Mouse (Mus musculus) CH12.LX (cell line): ENCODE results near the gene Coa7. TPM values are rescaled to one million over a fixed set of nuclear protein-coding genes. Genes with fewer than 3 reads are reported as not detected.
A peak's percentile ranks its signal among the peaks of the same experiment; 100 is the strongest.

Experiments used
- DNase-seq: peaks from one replicate; pipeline ENCODE4 v3.0.0-alpha.2; 2013; ENCODE audit errors: extremely low read depth
- H3K27ac ChIP-seq: 2 replicates; pipeline ENCODE4 v1.5.1; 2012; ENCODE audit warnings: low read depth, mild to moderate bottlenecking, control low read depth, moderate library complexity; ENCODE audit not compliant: insufficient read depth
- H3K27me3 ChIP-seq: replicated peaks from 2 replicates; pipeline ENCODE3; 2012; ENCODE audit warnings: inconsistent platforms
- H3K36me3 ChIP-seq, 2 experiments: replicated peaks in 1 of 2; 2 replicates each; pipeline versions ENCODE3 to v1.6.1; 2012; ENCODE audit warnings: inconsistent platforms in 1 of 2, low read length in 1 of 2, mild to moderate bottlenecking in 1 of 2, mixed read lengths in 1 of 2, moderate library complexity in 1 of 2; ENCODE audit not compliant: control insufficient read depth in 1 of 2, insufficient read depth in 1 of 2
- H3K4me1 ChIP-seq, 2 experiments: 2 replicates each; pipeline ENCODE4 v1.6.1; 2012; ENCODE audit warnings: inconsistent platforms in 1 of 2, moderate library complexity in 1 of 2; ENCODE audit not compliant: insufficient read depth in 2 of 2, control insufficient read depth in 1 of 2
- H3K4me2 ChIP-seq: 2 replicates; pipeline ENCODE4 v1.6.1; 2012; ENCODE audit warnings: low read depth, mild to moderate bottlenecking, control low read depth; ENCODE audit not compliant: poor library complexity, insufficient read depth, severe bottlenecking
- H3K4me3 ChIP-seq, 3 experiments: fragments of 150-350 bp in 1 of 3; sonication (generic) in 1 of 3; replicated peaks in 1 of 3; 2 replicates each; pipeline versions ENCODE3 to v1.5.1; 2011 to 2012; ENCODE audit warnings: low read depth in 2 of 3, low read length in 2 of 3, mild to moderate bottlenecking in 2 of 3, moderate library complexity in 2 of 3, control low read depth in 1 of 3, improper control_type of control experiment in 1 of 3, inconsistent platforms in 1 of 3, mixed read lengths in 1 of 3; ENCODE audit not compliant: poor library complexity in 1 of 3
- H3K79me2 ChIP-seq: replicated peaks from 2 replicates; pipeline ENCODE4 v1.6.1; 2012; ENCODE audit warnings: mild to moderate bottlenecking, moderate library complexity; ENCODE audit not compliant: control insufficient read depth, poor library complexity, insufficient read depth, severe bottlenecking; ENCODE audit errors: extremely low read depth
- H3K9ac ChIP-seq: 2 replicates; pipeline ENCODE4 v1.6.1; 2012; ENCODE audit warnings: low read depth, mild to moderate bottlenecking, control low read depth, moderate library complexity; ENCODE audit not compliant: insufficient read depth
- H3K9me3 ChIP-seq: replicated peaks from 2 replicates; pipeline ENCODE3; 2012; ENCODE audit warnings: low read length, inconsistent platforms, mixed read lengths
- BHLHE40 ChIP-seq: IDR thresholded peaks from 2 replicates; pipeline ENCODE4 v1.6.1; 2011; ENCODE audit warnings: mild to moderate bottlenecking, low read depth, low read length, improper control_type of control experiment
- CHD1 ChIP-seq: IDR thresholded peaks from 2 replicates; pipeline ENCODE4 v1.6.1; 2012; ENCODE audit warnings: low read depth, low read length, improper control_type of control experiment, inconsistent platforms
- CHD2 ChIP-seq: IDR thresholded peaks from 2 replicates; pipeline ENCODE4 v1.6.1; 2011; ENCODE audit warnings: low read length, improper control_type of control experiment
- CTCF ChIP-seq, 2 experiments: IDR thresholded peaks in 1 of 2; conservative IDR thresholded peaks in 1 of 2; 2 replicates each; pipeline ENCODE4 v1.5.1; 2011 to 2012; ENCODE audit warnings: low read depth in 2 of 2, low read length in 2 of 2, improper control_type of control experiment in 1 of 2, inconsistent platforms in 1 of 2, mild to moderate bottlenecking in 1 of 2, moderate library complexity in 1 of 2
- E2F4 ChIP-seq: IDR thresholded peaks from 2 replicates; pipeline ENCODE4 v1.6.1; 2011; ENCODE audit warnings: low read depth, low read length, improper control_type of control experiment; ENCODE audit not compliant: insufficient replicate concordance
- ELF1 ChIP-seq: IDR thresholded peaks from 2 replicates; pipeline ENCODE4 v1.6.1; 2014; ENCODE audit warnings: low read depth, mild to moderate bottlenecking, inconsistent platforms, low read length, improper control_type of control experiment
- EP300 ChIP-seq: IDR thresholded peaks from 2 replicates; pipeline ENCODE4 v1.6.1; 2011; ENCODE audit warnings: low read length, improper control_type of control experiment
- ETS1 ChIP-seq: conservative IDR thresholded peaks from 2 replicates; pipeline ENCODE4 v1.6.1; 2012; ENCODE audit warnings: low read depth, mild to moderate bottlenecking, inconsistent platforms, low read length, improper control_type of control experiment, moderate library complexity
- GABPA ChIP-seq: IDR thresholded peaks from 2 replicates; pipeline ENCODE4 v1.6.1; 2012; ENCODE audit warnings: low read depth, low read length, improper control_type of control experiment, inconsistent platforms; ENCODE audit not compliant: insufficient replicate concordance
- HCFC1 ChIP-seq: IDR thresholded peaks from 2 replicates; pipeline ENCODE4 v1.6.1; 2012; ENCODE audit warnings: low read depth, mild to moderate bottlenecking, inconsistent platforms, low read length, improper control_type of control experiment
- IRF4 ChIP-seq: IDR thresholded peaks from 2 replicates; pipeline ENCODE4 v1.6.1; 2014; ENCODE audit warnings: low read depth, mild to moderate bottlenecking, inconsistent platforms, low read length, improper control_type of control experiment
- JUN ChIP-seq: IDR thresholded peaks from 2 replicates; pipeline ENCODE4 v1.6.1; 2011; ENCODE audit warnings: low read depth, mild to moderate bottlenecking, low read length, improper control_type of control experiment, moderate library complexity; ENCODE audit not compliant: insufficient read depth
- JUND ChIP-seq: conservative IDR thresholded peaks from 2 replicates; pipeline ENCODE4 v1.6.1; 2011; ENCODE audit warnings: low read depth, low read length, improper control_type of control experiment
- KAT2A ChIP-seq: IDR thresholded peaks from 2 replicates; pipeline ENCODE4 v1.6.1; 2012; ENCODE audit warnings: low read length, improper control_type of control experiment, inconsistent platforms; ENCODE audit not compliant: insufficient replicate concordance
- MAFK ChIP-seq: IDR thresholded peaks from 2 replicates; pipeline ENCODE4 v1.6.1; 2011; ENCODE audit warnings: low read length, improper control_type of control experiment; ENCODE audit not compliant: insufficient replicate concordance
- MAX ChIP-seq: IDR thresholded peaks from 2 replicates; pipeline ENCODE4 v1.6.1; 2011; ENCODE audit warnings: low read length, improper control_type of control experiment
- MAZ ChIP-seq: IDR thresholded peaks from 2 replicates; pipeline ENCODE4 v1.6.1; 2012; ENCODE audit warnings: low read depth, mild to moderate bottlenecking, inconsistent platforms, low read length, improper control_type of control experiment, moderate library complexity
- MEF2A ChIP-seq: IDR thresholded peaks from 2 replicates; pipeline ENCODE4 v1.6.1; 2014; ENCODE audit warnings: low read depth, mild to moderate bottlenecking, inconsistent platforms, low read length, improper control_type of control experiment, borderline replicate concordance
- MXI1 ChIP-seq: IDR thresholded peaks from 2 replicates; pipeline ENCODE4 v1.6.1; 2011; ENCODE audit warnings: mild to moderate bottlenecking, low read depth, low read length, improper control_type of control experiment
- MYC ChIP-seq: IDR thresholded peaks from 2 replicates; pipeline ENCODE4 v1.6.1; 2011; ENCODE audit warnings: low read depth, mild to moderate bottlenecking, improper control_type of control experiment, low read length
- NELFE ChIP-seq: IDR thresholded peaks from 2 replicates; pipeline ENCODE4 v1.6.1; 2011; ENCODE audit warnings: low read depth, low read length, improper control_type of control experiment
- NRF1 ChIP-seq: IDR thresholded peaks from 2 replicates; pipeline ENCODE4 v1.6.1; 2014; ENCODE audit warnings: low read depth, mild to moderate bottlenecking, inconsistent platforms, low read length, improper control_type of control experiment, moderate library complexity
- PAX5 ChIP-seq: IDR thresholded peaks from 2 replicates; pipeline ENCODE4 v1.6.1; 2012; ENCODE audit warnings: low read length, inconsistent platforms, mixed read lengths
- POLR2A ChIP-seq: IDR thresholded peaks from 2 replicates; pipeline ENCODE4 v1.6.1; 2011; ENCODE audit warnings: low read depth, mild to moderate bottlenecking, improper control_type of control experiment, low read length
- POLR2AphosphoS2 ChIP-seq: IDR thresholded peaks from 2 replicates; pipeline ENCODE4 v1.6.1; 2011; ENCODE audit warnings: low read depth, low read length, improper control_type of control experiment
- RAD21 ChIP-seq: IDR thresholded peaks from 2 replicates; pipeline ENCODE4 v1.6.1; 2011; ENCODE audit warnings: low read depth, mild to moderate bottlenecking, low read length, improper control_type of control experiment, moderate library complexity
- RCOR1 ChIP-seq: conservative IDR thresholded peaks from 2 replicates; pipeline ENCODE4 v1.6.1; 2012; ENCODE audit warnings: low read depth, mild to moderate bottlenecking, inconsistent platforms, low read length, improper control_type of control experiment
- SIN3A ChIP-seq: IDR thresholded peaks from 2 replicates; pipeline ENCODE4 v1.6.1; 2012; ENCODE audit warnings: low read length, improper control_type of control experiment, inconsistent platforms
- SMC3 ChIP-seq: IDR thresholded peaks from 2 replicates; pipeline ENCODE4 v1.6.1; 2011; ENCODE audit warnings: low read depth, low read length, improper control_type of control experiment
- TBP ChIP-seq: conservative IDR thresholded peaks from 2 replicates; pipeline ENCODE4 v1.6.1; 2011; ENCODE audit warnings: low read depth, low read length, improper control_type of control experiment
- TCF12 ChIP-seq: IDR thresholded peaks from 2 replicates; pipeline ENCODE4 v1.6.1; 2014; ENCODE audit warnings: low read depth, mild to moderate bottlenecking, inconsistent platforms, low read length, improper control_type of control experiment
- UBTF ChIP-seq: IDR thresholded peaks from 2 replicates; pipeline ENCODE4 v1.6.1; 2012; ENCODE audit warnings: low read depth, mild to moderate bottlenecking, inconsistent platforms, low read length, improper control_type of control experiment, moderate library complexity
- USF1 ChIP-seq: IDR thresholded peaks from 2 replicates; pipeline ENCODE4 v1.6.1; 2014; ENCODE audit warnings: low read depth, mild to moderate bottlenecking, inconsistent platforms, low read length, improper control_type of control experiment
- USF2 ChIP-seq: conservative IDR thresholded peaks from 2 replicates; pipeline ENCODE4 v1.6.1; 2011; ENCODE audit warnings: low read depth, low read length, improper control_type of control experiment
- ZC3H11A ChIP-seq: IDR thresholded peaks from 2 replicates; pipeline ENCODE4 v1.6.1; 2012; ENCODE audit warnings: low read depth, mild to moderate bottlenecking, inconsistent platforms, low read length, improper control_type of control experiment
- ZKSCAN1 ChIP-seq: IDR thresholded peaks from 2 replicates; pipeline ENCODE4 v1.6.1; 2012; ENCODE audit warnings: low read depth, inconsistent platforms, low read length, improper control_type of control experiment, borderline replicate concordance
- ZMIZ1 ChIP-seq: IDR thresholded peaks from 2 replicates; pipeline ENCODE4 v1.6.1; 2012; ENCODE audit warnings: low read depth, mild to moderate bottlenecking, inconsistent platforms, low read length, improper control_type of control experiment
- ZNF384 ChIP-seq: IDR thresholded peaks from 2 replicates; pipeline ENCODE4 v1.6.1; 2012; ENCODE audit warnings: low read depth, low read length, improper control_type of control experiment, inconsistent platforms
- dilution Hi-C: fragments of 300-500 bp; cut with MboI; formaldehyde crosslinking; loops from 2 replicates; pipeline ENCODE4 v1.14.3; 2020; ENCODE audit warnings: low sequenced_read_pairs; ENCODE audit not compliant: extremely low pct_unique_long_range_greater_than_20kb, extremely low pct_ligation_motif_present
- in situ Hi-C: fragments of 300-500 bp; cut with MboI; formaldehyde crosslinking; loops from 3 replicates; pipeline ENCODE4 v1.14.3; 2019; ENCODE audit warnings: low sequenced_read_pairs, low pct_ligation_motif_present, low pct_unique_long_range_greater_than_20kb, mixed read lengths
- polyA plus RNA-seq: library from polyadenylated mRNA; unstranded; fragments of >175 nt; gene quantifications from 2 replicates; pipeline ENCODE4 v1.2.1, GENCODE M21; 2012; ENCODE audit warnings: low read depth; ENCODE audit not compliant: insufficient read length
- total RNA-seq, 2 experiments: library from RNA; depleted of rRNA; stranded (reverse); fragments of 300-350 nt in 1 of 2; fragments of >200 nt in 1 of 2; gene quantifications; 2 replicates each; pipeline ENCODE4 v1.2.3; 2012 to 2014

Gene Coa7
- total and polyA plus RNA-seq, 3 experiments: 18.7 to 73.8 (median 24.2) TPM

DNA sequence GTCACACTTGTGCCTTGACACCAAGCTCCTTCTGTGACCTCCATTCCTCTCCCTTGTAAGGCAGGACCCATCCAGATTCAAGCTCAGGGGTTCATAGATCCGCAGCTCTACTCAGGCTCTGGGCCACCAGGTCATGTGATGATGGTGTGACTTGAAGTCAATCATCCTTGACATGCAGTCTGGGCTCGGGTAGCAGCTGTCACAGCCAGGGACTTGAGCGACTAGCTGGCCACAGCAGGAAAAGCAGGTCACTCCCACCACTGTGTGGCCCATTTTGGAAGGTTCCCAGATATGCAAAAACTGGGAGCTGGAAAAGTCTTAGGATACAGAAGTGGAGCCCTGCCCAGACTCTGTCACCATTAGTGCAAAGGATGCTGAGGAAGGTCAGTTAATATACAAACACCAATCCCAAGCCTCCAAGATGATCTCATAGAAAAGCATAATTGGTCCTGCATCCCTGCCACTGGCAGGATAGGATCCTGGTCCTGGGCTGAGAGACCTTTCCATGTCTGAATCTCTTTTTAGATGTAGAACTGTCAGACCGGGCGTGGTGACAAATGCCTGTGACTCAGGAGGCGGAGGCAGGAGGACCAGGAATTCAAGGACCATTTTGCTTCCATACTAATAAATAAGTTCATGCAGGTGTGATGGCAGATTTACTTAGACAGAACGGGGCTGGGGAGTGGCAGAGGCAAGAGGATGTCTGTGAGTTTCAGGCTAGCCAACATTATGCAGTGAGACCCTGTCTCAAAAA, 7.1 kb upstream of the Coa7 start:
- in situ Hi-C loops (loop anchor here (5.0 kb wide), 1 partner anchor 64 kb away; no protein-coding TSS in a partner anchor), dilution Hi-C loops (no loop called here)
- H3K36me3 ChIP-seq: no peaks in the 10 kb centered on the region
- DNase-seq: peak; percentile 70
- TF ChIP-seq SMC3: no peak
- no peak for TF ChIP-seq TCF12
- no peak for TF ChIP-seq TBP
- no peak for TF ChIP-seq JUN
- TF ChIP-seq JUND: no peak
- no peak for TF ChIP-seq GABPA
- TF ChIP-seq UBTF: no peak
- TF ChIP-seq E2F4: no peak
- TF ChIP-seq ELF1: no peak
- peak; percentile 42; the same call in 1 of the 2 replicates for TF ChIP-seq ETS1
- no peak for TF ChIP-seq MEF2A
- no peak for TF ChIP-seq CHD1
- no peak for TF ChIP-seq SIN3A
- TF ChIP-seq MAX: peak; percentile 65; the same call in 1 of the 2 replicates
- no peak for TF ChIP-seq ZC3H11A
- no peak for TF ChIP-seq POLR2AphosphoS2
- no peak for TF ChIP-seq MAZ
- TF ChIP-seq IRF4: no peak
- TF ChIP-seq RAD21: no peak
- no peak for TF ChIP-seq CHD2
- peak; percentile 85 for TF ChIP-seq BHLHE40
- TF ChIP-seq EP300: peak; percentile 31; the same call in 1 of the 2 replicates
- TF ChIP-seq ZKSCAN1: no peak
- TF ChIP-seq NELFE: no peak
- TF ChIP-seq HCFC1: no peak
- no peak for TF ChIP-seq ZMIZ1
- TF ChIP-seq MXI1: no peak
- no peak for TF ChIP-seq PAX5
- no peak for TF ChIP-seq MAFK
- no peak for TF ChIP-seq MYC
- peak; percentile 72 for TF ChIP-seq USF1
- no peak for TF ChIP-seq ZNF384
- no peak for TF ChIP-seq RCOR1
- no peak for TF ChIP-seq NRF1
- peak; percentile 57 for TF ChIP-seq USF2
- no peak for TF ChIP-seq KAT2A
- no peak for TF ChIP-seq POLR2A
- TF ChIP-seq CTCF (conservative IDR thresholded peaks at IDR 0.05 in 1 of 2, IDR thresholded peaks at IDR 0.05 in 1 of 2; ENCODE audit: low read depth in 2 of 2, low read length in 2 of 2): no peak
- H3K9ac ChIP-seq: no peak overlapping the region
- no peak overlapping the region for H3K4me2 ChIP-seq
- no peak overlapping the region for H3K27ac ChIP-seq
- H3K9me3 ChIP-seq: no peaks in the 10 kb centered on the region
- H3K79me2 ChIP-seq: no peaks in the 10 kb centered on the region
- H3K27me3 ChIP-seq: no peaks in the 10 kb centered on the region
- H3K4me3 ChIP-seq: peak overlapping the region in 1 of 3 experiments; percentile 37
- H3K4me1 ChIP-seq: peaks cover 16 to 43% of the 10 kb centered on the region in 2 experiments
